Mouse (Mus musculus): ENCODE data around the gene Ttll13. TPM values are rescaled to one million over a fixed set of nuclear protein-coding genes. Genes with fewer than 3 reads are reported as not detected.

Ttll13 gene
- polyA plus RNA-seq (2016; fragmentation: Nextera tagmentation; extraction: Ambion mirVana), result 0.54 and 0.84 TPM in 2 replicates

GRCm38 (mm10) chr7:80246148-80246721, at the start of gene Ttll13:
Gene Ttll13 (plus strand): TSS chr7:80246376.
- Histone ChIP-seq H3K4me1 (peaks cover 9% of the 10 kb centered on the region; the same call in 1 of the 2 replicates), H3K27ac (peak within 1 kb of the TSS; percentile 89), H3K36me3 (peaks cover 2% of the 10 kb centered on the region), H3K4me3 (peak within 1 kb of the TSS; percentile 64), H3K9me3 (no peaks in the 10 kb centered on the region), H3K27me3 (ENCODE audit: insufficient read depth, poor library complexity, severe bottlenecking) (no peaks in the 10 kb centered on the region)
- under 1% methylated on average over 48 of the region's 48 CpGs for WGBS
- peak; percentile 99 for DNase-seq (ENCODE audit: low spot score)

GRCm38 (mm10) chr7:80197371-80197770, 48.8 kb upstream of the Ttll13 start:
- no peaks in the 10 kb centered on the region for H3K9me3 ChIP-seq
- H3K27me3 ChIP-seq (ENCODE audit: insufficient read depth, poor library complexity, severe bottlenecking), result no peaks in the 10 kb centered on the region
- peaks cover 34% of the 10 kb centered on the region for H3K4me1 ChIP-seq
- peak overlapping the region; percentile 91 for H3K27ac ChIP-seq
- peak overlapping the region; percentile 80 for H3K4me3 ChIP-seq
- 35% methylated on average over 4 of the region's 4 CpGs for WGBS
- peaks cover 3% of the 10 kb centered on the region; the same call in 1 of the 2 replicates for H3K36me3 ChIP-seq
- DNase-seq (ENCODE audit: low spot score), result no peak

- Histone ChIP-seq H3K4me1 (peaks cover 35% of the 10 kb centered on the region), H3K36me3 (peaks cover 8% of the 10 kb centered on the region; the same call in 1 of the 2 replicates), H3K27ac (peak overlapping the region; percentile 91), H3K4me3 (peak overlapping the region; percentile 80), H3K27me3 (ENCODE audit: insufficient read depth, poor library complexity, severe bottlenecking) (no peaks in the 10 kb centered on the region), H3K9me3 (no peaks in the 10 kb centered on the region)
- peak; percentile 91 for DNase-seq (ENCODE audit: low spot score)
- under 1% methylated on average over 74 of the region's 74 CpGs for WGBS
Measured at GRCm38 (mm10) chr7:80197941-80198778, 48.0 kb upstream of the Ttll13 start.

- Histone ChIP-seq H3K36me3 (peaks cover 8% of the 10 kb centered on the region; the same call in 1 of the 2 replicates), H3K27ac (peak overlapping the region; percentile 91), H3K4me3 (peak overlapping the region; percentile 80), H3K9me3 (no peaks in the 10 kb centered on the region), H3K4me1 (peaks cover 42% of the 10 kb centered on the region), H3K27me3 (ENCODE audit: insufficient read depth, poor library complexity, severe bottlenecking) (no peaks in the 10 kb centered on the region)
- 2% methylated on average over 11 of the region's 11 CpGs for WGBS
- DNase-seq (ENCODE audit: low spot score), result no peak
Measured at GRCm38 (mm10) chr7:80198863-80199262, 47.3 kb upstream of the Ttll13 start.

- Histone ChIP-seq H3K27me3 (ENCODE audit: insufficient read depth, poor library complexity, severe bottlenecking) (no peaks in the 10 kb centered on the region), H3K27ac (peak overlapping the region; percentile 91; the same call in 1 of the 2 replicates), H3K36me3 (peaks cover 8% of the 10 kb centered on the region; the same call in 1 of the 2 replicates), H3K4me1 (peaks cover 40% of the 10 kb centered on the region), H3K4me3 (peak overlapping the region; percentile 80), H3K9me3 (no peaks in the 10 kb centered on the region)
- DNase-seq (ENCODE audit: low spot score), result no peak
- whole genome bisulfite sequencing, result 42% methylated on average over 6 of the region's 6 CpGs
Measured at GRCm38 (mm10) chr7:80199286-80199685, 46.9 kb upstream of the Ttll13 start.

- WGBS, result 76% methylated on average over 11 of the region's 11 CpGs
- H3K4me1 ChIP-seq, result peaks cover 39% of the 10 kb centered on the region
- no peak overlapping the region for H3K4me3 ChIP-seq
- H3K36me3 ChIP-seq, result peaks cover 8% of the 10 kb centered on the region; the same call in 1 of the 2 replicates
- H3K27me3 ChIP-seq (ENCODE audit: insufficient read depth, poor library complexity, severe bottlenecking), result no peaks in the 10 kb centered on the region
- no peak overlapping the region for H3K27ac ChIP-seq
- no peak for DNase-seq (ENCODE audit: low spot score)
- H3K9me3 ChIP-seq, result no peaks in the 10 kb centered on the region
Measured at GRCm38 (mm10) chr7:80199851-80200587, 46.2 kb upstream of the Ttll13 start.

- 83% methylated on average over 6 of the region's 6 CpGs for WGBS
- no peak for DNase-seq (ENCODE audit: low spot score)
- peaks cover 8% of the 10 kb centered on the region; the same call in 1 of the 2 replicates for H3K36me3 ChIP-seq
- no peak overlapping the region for H3K27ac ChIP-seq
- no peaks in the 10 kb centered on the region for H3K27me3 ChIP-seq (ENCODE audit: insufficient read depth, poor library complexity, severe bottlenecking)
- H3K9me3 ChIP-seq, result no peaks in the 10 kb centered on the region
- H3K4me3 ChIP-seq, result no peak overlapping the region
- H3K4me1 ChIP-seq, result peaks cover 41% of the 10 kb centered on the region
Measured at GRCm38 (mm10) chr7:80200588-80200945, 45.6 kb upstream of the Ttll13 start.

- 88% methylated on average over 5 of the region's 5 CpGs for WGBS
- no peaks in the 10 kb centered on the region for H3K9me3 ChIP-seq
- peaks cover 8% of the 10 kb centered on the region; the same call in 1 of the 2 replicates for H3K36me3 ChIP-seq
- H3K27ac ChIP-seq, result no peak overlapping the region
- H3K4me3 ChIP-seq, result no peak overlapping the region
- no peaks in the 10 kb centered on the region for H3K27me3 ChIP-seq (ENCODE audit: insufficient read depth, poor library complexity, severe bottlenecking)
- no peak for DNase-seq (ENCODE audit: low spot score)
- peaks cover 46% of the 10 kb centered on the region for H3K4me1 ChIP-seq
Measured at GRCm38 (mm10) chr7:80200963-80201539, 45.1 kb upstream of the Ttll13 start.

- Histone ChIP-seq H3K4me3 (no peak overlapping the region), H3K27me3 (ENCODE audit: insufficient read depth, poor library complexity, severe bottlenecking) (no peaks in the 10 kb centered on the region), H3K4me1 (peaks cover 54% of the 10 kb centered on the region), H3K36me3 (peaks cover 8% of the 10 kb centered on the region; the same call in 1 of the 2 replicates), H3K9me3 (no peaks in the 10 kb centered on the region), H3K27ac (no peak overlapping the region)
- 93% methylated on average over 15 of the region's 15 CpGs for WGBS
- DNase-seq (ENCODE audit: low spot score), result no peak
Measured at GRCm38 (mm10) chr7:80201888-80202540, 44.2 kb upstream of the Ttll13 start.

- peaks cover 55% of the 10 kb centered on the region for H3K4me1 ChIP-seq
- no peak overlapping the region for H3K4me3 ChIP-seq
- H3K36me3 ChIP-seq, result peaks cover 8% of the 10 kb centered on the region; the same call in 1 of the 2 replicates
- WGBS, result 83% methylated on average over 5 of the region's 5 CpGs
- no peaks in the 10 kb centered on the region for H3K27me3 ChIP-seq (ENCODE audit: insufficient read depth, poor library complexity, severe bottlenecking)
- no peaks in the 10 kb centered on the region for H3K9me3 ChIP-seq
- no peak overlapping the region for H3K27ac ChIP-seq
- no peak for DNase-seq (ENCODE audit: low spot score)
Measured at GRCm38 (mm10) chr7:80202961-80203360, 43.2 kb upstream of the Ttll13 start.

GRCm38 (mm10) chr7:80203638-80204096, 42.5 kb upstream of the Ttll13 start:
- Histone ChIP-seq H3K27me3 (ENCODE audit: insufficient read depth, poor library complexity, severe bottlenecking) (no peaks in the 10 kb centered on the region), H3K4me3 (no peak overlapping the region), H3K36me3 (peaks cover 8% of the 10 kb centered on the region; the same call in 1 of the 2 replicates), H3K9me3 (no peaks in the 10 kb centered on the region), H3K27ac (peak overlapping the region; percentile 24; the same call in 1 of the 2 replicates), H3K4me1 (peaks cover 62% of the 10 kb centered on the region)
- DNase-seq (ENCODE audit: low spot score), result no peak
- 53% methylated on average over 12 of the region's 12 CpGs for WGBS

GRCm38 (mm10) chr7:80204362-80204761, 41.8 kb upstream of the Ttll13 start:
- Histone ChIP-seq H3K27me3 (ENCODE audit: insufficient read depth, poor library complexity, severe bottlenecking) (no peaks in the 10 kb centered on the region), H3K4me3 (no peak overlapping the region), H3K27ac (peak overlapping the region; percentile 18; the same call in 1 of the 2 replicates), H3K9me3 (no peaks in the 10 kb centered on the region), H3K36me3 (peaks cover 8% of the 10 kb centered on the region; the same call in 1 of the 2 replicates), H3K4me1 (peaks cover 62% of the 10 kb centered on the region)
- 68% methylated on average over 4 of the region's 4 CpGs for WGBS
- no peak for DNase-seq (ENCODE audit: low spot score)

Measured in heart, embryonic 10.5 days (tissue).